Mouse (Mus musculus) liver, embryonic 15.5 days (tissue): Measurements from ENCODE around the gene Txndc16. TPM values are rescaled to one million over a fixed set of nuclear protein-coding genes. Genes with fewer than 3 reads are reported as not detected.
A peak's percentile ranks its signal among the peaks of the same experiment; 100 is the strongest.

ENCODE experiments used
- ATAC-seq: fragments of 200-750 bp; cut with Nextera tagmentation; 2 replicates; pipeline ENCODE4 v1.8.0; 2017; ENCODE audit warnings: moderate number of reproducible peaks, mild to moderate bottlenecking, moderate library complexity; ENCODE audit not compliant: insufficient read depth
- H3K27ac ChIP-seq: fragments of 300-500 bp; sonication (generic); replicated peaks from 2 replicates; pipeline ENCODE4 v1.5.1; 2015; ENCODE audit warnings: mild to moderate bottlenecking, inconsistent platforms
- H3K27me3 ChIP-seq: fragments of 300-500 bp; sonication (generic); 2 replicates; pipeline ENCODE4 v1.6.1; 2015; ENCODE audit warnings: mild to moderate bottlenecking, inconsistent platforms
- H3K36me3 ChIP-seq: fragments of 300-500 bp; sonication (generic); replicated peaks from 2 replicates; pipeline ENCODE4 v1.6.1; 2015; ENCODE audit warnings: moderate library complexity, mild to moderate bottlenecking, inconsistent platforms
- H3K4me1 ChIP-seq: fragments of 300-500 bp; sonication (generic); replicated peaks from 2 replicates; pipeline ENCODE4 v1.6.1; 2015; ENCODE audit warnings: inconsistent platforms
- H3K4me2 ChIP-seq: fragments of 300-500 bp; sonication (generic); 2 replicates; pipeline ENCODE4 v1.6.1; 2015; ENCODE audit warnings: moderate library complexity, mild to moderate bottlenecking, inconsistent platforms
- H3K4me3 ChIP-seq: fragments of 300-500 bp; sonication (generic); replicated peaks from 2 replicates; pipeline ENCODE4 v1.5.1; 2015; ENCODE audit warnings: mild to moderate bottlenecking, inconsistent platforms
- H3K9ac ChIP-seq: fragments of 300-500 bp; sonication (generic); 2 replicates; pipeline ENCODE4 v1.6.1; 2015; ENCODE audit warnings: moderate library complexity, mild to moderate bottlenecking, inconsistent platforms
- H3K9me3 ChIP-seq: fragments of 300-500 bp; sonication (generic); replicated peaks from 2 replicates; pipeline ENCODE4 v1.6.1; 2016; ENCODE audit warnings: inconsistent platforms
- WGBS: fragments of 180-500 bp; shearing (Covaris S2); methylation state at CpG from one replicate; pipeline ENCODE4 v1.1.7; 2015; ENCODE audit warnings: mixed read lengths; ENCODE audit not compliant: insufficient replicate concordance; 5-methylcytosine and 5-hydroxymethylcytosine counted together
- polyA plus RNA-seq: library from polyadenylated mRNA; unstranded; fragments of >200 nt; fragmentation: Nextera tagmentation; extraction: Ambion mirVana; gene quantifications from 2 replicates; pipeline ENCODE4 v1.2.1, GENCODE M21; 2015

The Txndc16 gene
- 2.2 and 2.3 TPM in 2 replicates for polyA plus RNA-seq

DNA sequence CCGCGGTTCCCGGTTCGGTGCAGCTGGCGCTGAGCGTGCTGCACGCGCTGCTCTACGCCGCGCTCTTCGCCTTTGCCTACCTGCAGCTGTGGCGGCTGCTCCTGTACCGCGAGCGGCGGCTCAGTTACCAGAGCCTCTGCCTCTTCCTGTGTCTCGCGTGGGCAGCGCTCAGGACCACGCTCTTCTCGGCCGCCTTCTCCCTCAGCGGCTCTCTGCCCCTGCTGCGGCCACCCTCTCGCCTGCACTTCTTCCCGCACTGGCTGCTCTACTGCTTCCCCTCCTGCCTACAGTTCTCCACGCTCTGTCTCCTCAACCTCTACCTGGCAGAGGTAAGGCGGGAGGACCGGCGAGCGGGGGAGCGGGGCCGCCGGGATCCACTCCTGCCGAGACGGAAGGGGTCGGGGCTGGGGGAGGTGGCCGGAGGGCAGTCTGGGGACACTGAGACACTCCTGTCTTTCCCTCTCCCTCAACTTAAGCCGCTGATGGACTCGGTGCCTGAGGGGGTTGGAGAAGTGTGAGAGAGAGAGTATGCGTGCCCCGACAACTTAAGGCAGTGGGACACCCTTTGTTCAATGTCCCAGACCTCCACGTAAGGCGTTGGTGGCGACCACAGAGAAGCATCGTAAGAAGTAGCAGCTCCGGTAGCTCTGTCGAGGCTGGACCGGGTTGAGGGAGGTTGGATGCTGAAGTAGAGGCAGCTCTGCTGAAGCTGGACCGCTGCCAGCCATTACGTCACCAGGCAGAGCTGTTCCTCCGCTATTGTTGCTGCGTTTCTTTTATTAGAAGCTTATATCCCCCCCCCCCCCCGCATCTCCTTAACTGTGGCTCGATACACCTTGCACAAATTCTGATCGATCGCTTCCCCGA lies at the start of gene Txndc16:
TSS of gene Txndc16 (minus strand) at position 239 of the 867 bp plus-strand sequence.
- Histone ChIP-seq H3K4me2 (peak within 1 kb of the TSS; percentile 93), H3K27ac (peak within 1 kb of the TSS; percentile 71), H3K27me3 (peaks cover 40% of the 10 kb centered on the region), H3K4me1 (peaks cover 24% of the 10 kb centered on the region), H3K36me3 (no peaks in the 10 kb centered on the region), H3K9me3 (no peaks in the 10 kb centered on the region), H3K4me3 (peak within 1 kb of the TSS; percentile 67), H3K9ac (peak within 1 kb of the TSS; percentile 61)
- under 1% methylated on average over 59 of the region's 59 CpGs for WGBS
- peak; percentile 25 for ATAC-seq

DNA sequence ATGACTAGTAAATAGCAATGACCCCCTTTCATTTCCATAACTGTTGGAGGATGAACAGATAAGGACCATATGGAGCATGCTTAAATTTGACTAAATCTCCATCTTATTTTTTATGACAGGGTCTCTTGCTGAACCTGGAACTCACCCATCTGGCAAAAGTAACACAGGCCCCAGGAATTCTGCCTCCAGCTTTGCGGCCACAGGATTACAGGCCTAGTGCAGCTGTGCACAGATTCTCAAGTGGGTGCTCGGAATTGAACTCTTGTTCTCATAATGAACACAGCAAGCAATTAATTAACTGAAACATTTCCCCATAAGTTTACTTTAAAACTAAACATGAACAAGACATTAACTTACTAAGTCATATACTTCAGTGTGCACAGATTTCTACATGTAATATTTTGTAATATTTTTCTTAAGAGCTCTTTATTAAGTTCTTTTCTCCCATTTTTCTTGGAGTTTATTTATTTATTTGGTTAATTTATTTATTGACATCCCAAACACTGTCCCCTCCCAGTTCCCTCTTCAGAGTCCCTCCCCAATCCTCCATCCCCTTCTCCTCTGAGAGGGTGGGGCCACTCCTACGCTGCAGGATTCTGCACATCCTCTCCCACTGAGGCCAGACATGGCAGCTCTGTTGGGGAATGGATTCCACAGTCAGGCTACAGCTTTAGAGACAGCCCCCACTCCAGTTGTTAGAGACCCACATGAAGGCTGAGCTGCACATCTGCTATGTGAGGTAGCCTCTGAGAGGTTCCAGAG lies 43.9 kb upstream of the Txndc16 start:
- WGBS, result 66% methylated on average over 3 of the region's 3 CpGs
- H3K4me1 ChIP-seq, result no peaks in the 10 kb centered on the region
- H3K36me3 ChIP-seq, result no peaks in the 10 kb centered on the region
- no peak for ATAC-seq
- H3K9ac ChIP-seq, result no peak overlapping the region
- H3K4me3 ChIP-seq, result no peak overlapping the region
- no peaks in the 10 kb centered on the region for H3K27me3 ChIP-seq
- no peak overlapping the region for H3K4me2 ChIP-seq
- no peaks in the 10 kb centered on the region for H3K9me3 ChIP-seq
- H3K27ac ChIP-seq, result no peak overlapping the region

DNA sequence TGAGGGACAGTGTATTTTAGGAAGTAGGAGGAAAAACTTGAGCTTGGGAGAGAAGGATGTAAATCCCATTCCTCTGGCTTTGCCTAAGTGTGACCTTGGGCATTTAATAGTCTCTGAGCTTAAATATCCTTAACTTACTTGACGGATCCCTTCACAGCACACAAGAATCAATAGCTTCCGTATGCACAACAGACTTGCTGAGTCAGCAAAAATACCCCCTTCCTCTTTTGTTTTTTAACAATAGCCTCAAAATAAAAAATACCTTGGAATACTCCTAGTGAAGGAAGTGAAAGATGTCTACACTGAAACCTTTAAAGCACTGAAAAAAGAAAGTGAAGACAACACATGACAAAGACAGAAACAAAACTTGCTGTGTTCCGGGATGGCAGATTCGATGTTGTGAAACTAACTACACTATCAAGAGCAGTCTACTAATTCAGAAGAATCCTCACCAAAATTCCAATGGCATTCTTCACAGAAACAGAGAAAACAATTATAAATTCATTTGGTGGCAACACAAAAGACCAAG lies 31.5 kb upstream of the Txndc16 start:
- Histone ChIP-seq H3K9ac (no peak overlapping the region), H3K4me3 (no peak overlapping the region), H3K4me1 (no peaks in the 10 kb centered on the region), H3K9me3 (no peaks in the 10 kb centered on the region), H3K36me3 (no peaks in the 10 kb centered on the region), H3K27ac (no peak overlapping the region), H3K27me3 (no peaks in the 10 kb centered on the region), H3K4me2 (no peak overlapping the region)
- no peak for ATAC-seq
- WGBS, result 69% methylated on average over 4 of the region's 4 CpGs

DNA sequence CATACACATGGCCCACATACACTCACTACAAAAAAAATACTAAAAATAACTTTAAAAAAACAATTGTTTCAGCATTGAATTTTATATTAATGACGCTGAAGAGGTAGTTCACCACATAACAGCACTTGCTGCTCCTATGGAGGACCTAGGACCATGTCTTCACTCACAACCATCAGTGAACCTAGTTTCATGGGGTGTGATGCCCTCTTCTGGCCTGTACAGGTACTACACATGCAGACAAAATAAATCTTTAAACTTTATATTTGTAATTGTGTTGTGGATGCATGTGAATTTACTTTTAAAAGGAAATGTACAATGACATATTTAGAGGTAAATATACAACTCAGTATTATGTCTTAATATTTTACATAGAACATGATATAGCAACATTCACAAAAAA lies 21.5 kb upstream of the Txndc16 start:
- H3K27me3 ChIP-seq, result no peaks in the 10 kb centered on the region
- H3K9ac ChIP-seq, result no peak overlapping the region
- H3K27ac ChIP-seq, result no peak overlapping the region
- 28% methylated on average over 1 of the region's 1 CpGs for WGBS
- H3K4me3 ChIP-seq, result no peak overlapping the region
- no peaks in the 10 kb centered on the region for H3K4me1 ChIP-seq
- H3K4me2 ChIP-seq, result no peak overlapping the region
- H3K36me3 ChIP-seq, result no peaks in the 10 kb centered on the region
- H3K9me3 ChIP-seq, result no peaks in the 10 kb centered on the region
- no peak for ATAC-seq

DNA sequence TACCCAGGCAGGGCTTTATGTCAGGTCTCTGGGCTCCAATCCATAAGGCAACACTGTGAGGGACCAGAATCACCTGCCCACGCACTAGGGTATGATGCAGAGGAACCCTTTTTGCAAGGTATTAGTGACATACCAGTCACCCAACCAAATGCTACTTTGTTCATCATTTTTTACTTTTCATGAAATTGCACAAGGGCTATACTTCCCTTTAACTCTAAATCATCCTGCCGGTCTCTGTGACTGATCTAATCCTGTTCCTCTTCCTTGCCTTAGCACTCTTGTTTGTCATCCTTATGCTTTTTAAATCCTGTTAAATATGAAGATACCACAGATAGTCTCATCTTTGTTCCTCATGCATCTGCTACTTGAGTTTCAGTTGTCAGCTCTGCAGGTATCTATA lies 18.9 kb upstream of the Txndc16 start:
- WGBS, result 34% methylated on average over 2 of the region's 2 CpGs

DNA sequence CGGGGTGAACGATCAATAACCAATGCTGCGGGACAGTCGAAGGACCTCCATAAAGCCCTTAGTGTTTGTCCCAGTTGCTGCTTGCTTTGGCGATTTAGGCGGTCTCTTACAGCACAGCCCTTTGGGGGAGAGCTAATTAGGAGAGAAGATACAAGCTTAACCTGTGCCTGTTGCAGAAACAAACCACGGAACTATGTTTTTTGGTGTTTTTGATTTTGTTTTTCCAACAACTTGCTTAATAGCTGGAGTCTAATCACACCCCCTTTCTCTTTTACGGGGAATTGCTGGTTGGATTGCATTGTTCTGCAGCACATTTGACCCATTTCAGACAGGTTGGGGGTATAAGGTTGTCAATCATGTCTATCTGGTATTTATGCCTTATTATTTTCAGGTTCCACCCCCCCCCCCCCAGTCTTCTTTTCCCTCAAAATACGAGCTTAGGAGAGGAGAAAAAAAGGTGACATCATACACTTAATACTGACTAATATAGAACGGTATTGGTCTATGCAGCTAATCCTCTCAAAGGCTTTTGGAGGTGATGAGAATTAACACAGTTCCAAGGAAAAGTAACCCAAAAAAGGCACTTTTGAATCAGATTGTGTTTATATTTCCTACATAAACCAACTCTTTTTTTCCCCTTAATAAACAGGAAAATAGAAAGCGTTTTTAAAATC lies 966 bp upstream of the Txndc16 start:
- Histone ChIP-seq H3K4me2 (peak overlapping the region; percentile 93), H3K36me3 (no peaks in the 10 kb centered on the region), H3K27me3 (peaks cover 40% of the 10 kb centered on the region), H3K9me3 (no peaks in the 10 kb centered on the region), H3K4me3 (peak overlapping the region; percentile 67), H3K27ac (no peak overlapping the region), H3K4me1 (peaks cover 24% of the 10 kb centered on the region), H3K9ac (no peak overlapping the region)
- ATAC-seq, result no peak
- 13% methylated on average over 11 of the region's 11 CpGs for WGBS

More for the DNA sequence above, 18.9 kb upstream of the Txndc16 start:
- Histone ChIP-seq H3K4me2 (no peak overlapping the region), H3K9me3 (no peaks in the 10 kb centered on the region), H3K4me1 (no peaks in the 10 kb centered on the region), H3K27me3 (no peaks in the 10 kb centered on the region), H3K4me3 (no peak overlapping the region), H3K27ac (no peak overlapping the region), H3K36me3 (no peaks in the 10 kb centered on the region), H3K9ac (no peak overlapping the region)
- no peak for ATAC-seq

DNA sequence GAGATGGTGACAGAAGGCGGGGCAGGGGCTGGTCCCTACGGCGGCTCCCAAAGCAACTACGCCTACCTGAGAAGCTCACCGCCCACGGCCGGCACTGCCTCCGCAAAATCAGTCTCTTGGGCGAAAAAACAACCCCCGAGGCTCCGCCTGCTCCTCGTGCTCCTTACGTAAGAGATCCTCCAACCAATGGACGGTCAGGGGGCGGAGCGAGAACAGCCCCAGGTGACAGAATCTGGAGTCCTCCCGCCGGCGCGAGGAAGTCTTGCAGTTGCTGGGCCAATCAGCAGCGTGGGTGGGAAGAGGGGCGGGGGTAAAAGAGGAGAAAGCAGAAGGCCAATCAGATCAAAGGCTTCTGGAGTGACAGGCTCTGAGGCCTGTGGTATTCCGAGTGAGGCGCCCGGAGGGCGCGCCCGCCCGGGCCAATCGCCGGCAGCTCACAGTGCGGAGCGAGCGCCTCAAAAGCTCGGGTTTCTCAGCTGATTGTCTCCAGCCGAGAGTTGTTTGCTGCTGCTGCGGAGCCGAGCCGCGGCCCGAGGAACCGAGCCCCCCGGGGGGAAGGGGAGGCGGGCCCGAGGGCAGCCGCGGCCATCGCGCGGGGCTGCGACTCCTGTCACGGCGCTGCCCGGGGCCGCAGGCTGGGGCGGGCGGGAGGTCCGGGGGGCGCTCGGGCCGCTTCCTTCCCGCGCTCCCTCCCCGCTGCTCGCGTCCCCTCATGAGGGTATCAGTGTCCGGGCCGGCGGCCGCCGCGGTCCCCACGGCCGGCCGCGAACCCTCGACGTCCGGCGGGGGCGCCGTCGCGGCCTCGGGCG lies 643 bp downstream of the Txndc16 start, which contains the start of gene Gpr137c:
TSS of gene Gpr137c (plus strand) at position 437 of the 809 bp plus-strand sequence.
- H3K4me1 ChIP-seq, result peaks cover 24% of the 10 kb centered on the region
- peak within 1 kb of the TSS; percentile 71 for H3K27ac ChIP-seq
- peak within 1 kb of the TSS; percentile 61 for H3K9ac ChIP-seq
- peak within 1 kb of the TSS; percentile 93 for H3K4me2 ChIP-seq
- H3K9me3 ChIP-seq, result no peaks in the 10 kb centered on the region
- peak within 1 kb of the TSS; percentile 67 for H3K4me3 ChIP-seq
- H3K36me3 ChIP-seq, result no peaks in the 10 kb centered on the region
- ATAC-seq, result peak; percentile 97
- H3K27me3 ChIP-seq, result peaks cover 40% of the 10 kb centered on the region
- WGBS, result under 1% methylated on average over 84 of the region's 86 CpGs

DNA sequence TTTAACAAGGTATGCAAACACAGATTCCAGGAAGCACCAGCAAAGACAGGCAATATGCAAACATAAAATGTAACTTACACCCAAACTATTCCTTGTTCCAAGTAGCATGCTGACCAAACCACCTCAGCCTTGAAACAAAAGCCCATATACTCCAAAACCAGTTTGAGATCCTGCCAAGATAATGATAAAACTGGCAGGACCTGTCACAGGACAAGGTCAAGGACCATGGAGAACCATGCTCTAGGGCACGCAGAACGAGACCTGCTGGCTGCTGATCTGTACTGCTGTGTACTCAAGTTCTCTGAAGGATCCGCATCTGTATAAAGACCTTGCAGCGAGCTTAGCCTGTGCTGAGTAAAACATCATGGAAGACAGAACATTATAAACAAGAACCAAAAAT lies 2.4 kb downstream of the Txndc16 start:
- no peak overlapping the region for H3K4me3 ChIP-seq
- peaks cover 24% of the 10 kb centered on the region for H3K4me1 ChIP-seq
- no peaks in the 10 kb centered on the region for H3K36me3 ChIP-seq
- WGBS, result 66% methylated on average over 4 of the region's 4 CpGs
- ATAC-seq, result no peak
- H3K9me3 ChIP-seq, result no peaks in the 10 kb centered on the region
- no peak overlapping the region for H3K9ac ChIP-seq
- H3K27me3 ChIP-seq, result peaks cover 40% of the 10 kb centered on the region
- no peak overlapping the region for H3K4me2 ChIP-seq
- H3K27ac ChIP-seq, result no peak overlapping the region

DNA sequence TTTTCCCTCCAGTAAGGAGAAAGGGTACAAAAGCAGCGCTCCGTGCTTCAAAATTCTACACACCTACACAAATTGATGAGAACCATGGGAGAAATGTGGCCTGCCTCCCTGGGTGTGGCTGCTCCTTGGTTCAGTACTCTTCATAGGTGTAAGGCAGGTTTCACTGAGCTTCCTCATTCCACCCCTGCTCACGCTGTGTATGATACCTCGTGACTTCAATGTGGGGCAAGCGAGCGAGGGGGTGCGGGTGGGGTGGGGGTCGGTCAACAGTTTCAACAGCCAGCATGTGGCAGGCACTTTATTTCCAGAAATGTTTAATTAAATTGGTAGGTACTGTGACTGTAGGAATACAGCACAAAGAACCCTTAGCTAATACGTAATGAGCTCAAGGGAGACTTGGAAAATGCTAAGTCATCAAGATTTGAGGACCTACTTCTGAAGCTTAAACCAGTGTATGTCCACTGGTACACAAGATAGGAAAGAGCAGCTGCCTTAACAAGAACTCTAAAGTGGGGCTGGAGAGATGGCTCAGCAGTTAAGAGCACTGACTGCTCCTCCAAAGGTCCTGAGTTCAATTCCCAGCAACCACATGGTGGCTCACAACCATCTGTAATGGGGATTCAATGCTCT lies 3.3 kb downstream of the Txndc16 start:
- H3K9ac ChIP-seq, result no peak overlapping the region
- peaks cover 24% of the 10 kb centered on the region for H3K4me1 ChIP-seq
- 73% methylated on average over 9 of the region's 9 CpGs for WGBS
- no peak for ATAC-seq
- H3K36me3 ChIP-seq, result no peaks in the 10 kb centered on the region
- H3K9me3 ChIP-seq, result no peaks in the 10 kb centered on the region
- H3K4me2 ChIP-seq, result no peak overlapping the region
- H3K27ac ChIP-seq, result no peak overlapping the region
- H3K4me3 ChIP-seq, result no peak overlapping the region
- peaks cover 37% of the 10 kb centered on the region for H3K27me3 ChIP-seq

DNA sequence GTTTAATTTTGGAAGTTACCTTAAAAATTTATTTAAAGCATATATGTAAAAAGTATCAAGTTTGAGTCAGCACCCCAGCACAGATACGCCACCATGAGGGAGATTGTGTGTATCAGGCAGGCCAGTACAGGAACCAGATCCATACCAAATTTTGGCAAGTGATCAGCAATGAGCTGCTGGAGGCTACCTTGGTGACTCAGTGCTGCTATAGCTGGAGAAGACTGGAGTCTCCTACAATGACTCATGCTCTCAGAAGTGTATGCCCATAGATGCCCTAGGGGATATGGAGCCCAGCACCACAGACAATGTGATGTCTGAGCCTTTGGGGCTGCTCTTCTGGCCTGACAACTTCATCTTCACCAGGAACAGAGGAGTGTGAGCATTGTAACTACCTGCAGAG lies 8.7 kb downstream of the Txndc16 start:
- Histone ChIP-seq H3K9ac (no peak overlapping the region), H3K4me1 (no peaks in the 10 kb centered on the region), H3K4me2 (no peak overlapping the region), H3K4me3 (no peak overlapping the region), H3K9me3 (no peaks in the 10 kb centered on the region), H3K27me3 (no peaks in the 10 kb centered on the region), H3K27ac (no peak overlapping the region), H3K36me3 (no peaks in the 10 kb centered on the region)
- no peak for ATAC-seq
- WGBS, result 50% methylated on average over 1 of the region's 1 CpGs
